Mouse (Mus musculus) skeletal muscle tissue, adult 2 months (tissue): ENCODE data around the gene Nasp.
A peak's percentile ranks its signal among the peaks of the same experiment; 100 is the strongest.

Experiments
- DNase-seq: peaks from one replicate; pipeline ENCODE4 v3.0.0-alpha.2; 2012; ENCODE audit warnings: low read depth, low spot score

The Nasp gene

DNA sequence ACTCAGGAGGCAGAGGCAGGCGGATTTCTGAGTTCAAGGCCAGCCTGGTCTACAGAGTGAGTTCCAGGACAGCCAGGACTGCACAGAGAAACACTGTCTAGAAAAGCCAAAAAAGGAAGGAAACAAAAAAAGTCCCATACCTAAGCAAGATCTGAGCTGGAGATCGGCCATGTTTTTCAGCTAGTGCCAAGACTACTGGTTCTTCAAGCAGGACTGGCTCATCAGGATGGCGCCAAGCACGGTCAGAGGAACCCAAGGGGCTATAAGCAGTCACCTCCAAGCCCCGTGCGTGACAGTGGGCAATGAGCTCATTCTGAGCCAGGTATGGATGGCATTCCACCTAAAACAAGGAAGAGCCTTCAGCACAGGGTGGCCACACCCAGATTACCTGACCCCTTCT lies 11.1 kb upstream of the Nasp start:
- DNase-seq = no peak

DNA sequence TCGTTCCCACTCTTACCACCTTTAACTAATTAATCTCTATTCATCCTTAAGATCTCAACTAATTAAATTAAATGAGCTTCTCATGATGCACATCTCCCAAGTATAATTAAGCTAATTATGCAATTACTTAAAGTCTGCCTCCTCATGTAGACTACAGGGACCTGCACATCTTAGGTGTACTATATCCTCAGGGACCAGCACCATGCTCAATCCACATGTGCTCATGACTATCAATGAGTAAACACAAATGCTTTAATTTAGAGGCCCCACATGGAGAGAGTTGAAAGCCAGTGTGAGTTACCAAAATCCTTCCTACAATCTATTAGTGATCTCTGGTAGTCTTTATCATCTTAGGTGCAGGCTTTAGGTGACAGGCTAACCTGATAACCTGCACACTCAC lies 7.5 kb upstream of the Nasp start:
- DNase-seq = no peak

DNA sequence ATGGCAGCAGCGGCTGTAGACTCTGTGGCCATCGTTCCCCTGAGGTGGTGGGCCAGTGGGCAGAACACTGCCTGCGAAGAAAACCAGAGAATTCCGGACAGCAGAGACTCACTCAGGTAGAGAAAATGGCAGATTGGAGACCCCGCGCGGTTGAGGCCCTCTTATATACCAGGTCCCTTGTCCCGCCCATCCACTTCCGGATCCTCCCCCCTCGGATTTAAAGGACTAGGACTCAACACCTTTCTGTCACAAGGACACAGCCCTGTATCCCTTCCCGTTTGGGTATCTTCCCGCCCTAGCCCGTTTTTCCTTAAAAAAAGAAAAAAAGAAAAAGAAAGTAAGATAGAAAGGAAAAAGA lies 403 bp downstream of the Nasp start:
- DNase-seq = peak; percentile 88

DNA sequence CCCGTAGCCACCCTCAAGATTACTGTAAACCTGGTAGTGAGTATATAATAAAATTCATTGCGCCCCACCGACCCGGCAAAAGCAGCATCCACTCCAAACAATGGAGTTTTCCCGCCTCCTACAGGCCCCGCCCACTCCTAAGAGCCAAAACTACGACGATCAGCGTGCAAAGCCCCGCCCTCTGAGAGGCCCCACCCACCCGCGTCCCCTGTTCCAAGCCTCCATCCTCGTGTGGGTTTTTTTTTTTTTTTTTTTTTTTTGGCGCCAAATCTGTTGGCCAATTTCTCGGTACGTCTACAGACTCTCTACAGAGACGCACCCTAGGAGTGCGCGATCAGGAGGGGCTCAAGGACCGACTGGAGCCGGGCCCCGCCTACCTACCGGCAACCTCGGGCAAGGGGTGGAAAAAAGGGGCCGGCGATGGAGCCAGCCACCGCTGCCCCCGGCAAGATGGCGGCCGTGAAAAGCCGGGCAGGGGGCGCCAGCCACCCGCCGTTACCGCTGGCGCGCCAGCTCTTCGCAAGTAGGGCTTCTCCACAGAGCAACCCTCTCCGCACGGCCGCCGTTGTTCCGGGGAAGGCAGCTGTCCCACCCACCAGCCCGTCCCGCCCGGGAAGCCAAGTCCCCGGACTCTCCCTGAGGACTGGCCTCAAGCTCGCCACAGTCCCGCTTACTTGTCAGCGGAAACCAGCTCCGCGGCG lies 933 bp downstream of the Nasp start:
- peak; percentile 63 for DNase-seq

DNA sequence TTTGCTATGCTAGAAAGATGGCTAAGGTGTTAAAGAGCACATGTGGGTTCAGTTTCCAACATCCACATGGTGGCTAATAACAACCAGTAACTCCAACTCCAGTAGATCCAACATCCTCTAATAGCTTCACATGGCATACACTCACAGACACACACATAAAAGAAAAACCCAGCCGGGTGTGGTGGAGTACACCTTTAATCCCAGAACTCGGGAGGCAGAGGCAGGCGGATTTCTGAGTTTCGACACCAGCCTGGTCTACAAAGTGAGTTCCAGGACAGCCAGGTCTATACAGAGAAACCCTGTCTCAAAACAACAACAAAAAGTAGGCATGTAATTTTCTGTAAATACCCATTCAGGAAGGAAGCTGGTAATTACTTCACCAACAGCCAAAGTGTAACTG lies 2.9 kb downstream of the Nasp start:
- no peak for DNase-seq

DNA sequence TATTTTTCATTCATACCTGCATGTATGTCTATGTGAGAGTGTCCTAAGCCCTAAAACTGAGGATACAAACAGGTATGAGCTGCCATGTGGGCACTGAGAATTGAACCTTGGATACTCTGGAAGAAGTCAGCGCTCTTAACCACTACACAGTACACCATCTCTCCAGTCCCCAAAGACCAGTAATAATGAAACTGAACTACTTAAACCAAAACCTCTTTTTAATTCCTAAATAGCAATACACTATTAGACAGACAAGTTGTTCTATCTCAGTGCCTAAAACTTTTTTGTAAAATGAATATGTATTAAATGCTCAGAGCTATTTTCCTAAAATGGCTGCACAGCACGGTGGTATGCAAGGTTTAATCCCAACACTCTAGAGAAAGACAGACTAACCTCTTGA lies 12.5 kb downstream of the Nasp start:
- DNase-seq = no peak

DNA sequence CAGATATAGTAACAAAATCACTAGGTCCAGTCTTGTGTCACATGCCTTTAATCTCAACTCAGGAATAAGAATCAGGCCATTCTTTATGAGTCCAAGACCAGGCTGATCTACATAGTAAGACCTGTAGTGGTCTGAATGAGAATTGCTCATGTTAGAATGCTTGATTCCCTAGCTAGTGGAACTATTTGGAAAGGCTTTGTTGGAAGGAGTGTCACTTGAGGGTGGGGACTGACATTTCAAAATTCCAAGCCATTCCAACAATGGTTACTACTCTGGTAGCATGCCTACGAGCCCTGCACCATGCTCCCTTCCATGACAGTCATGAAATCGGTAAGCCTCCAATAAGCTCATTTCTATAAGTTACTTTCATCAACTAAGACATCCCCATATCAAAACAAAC lies 15.1 kb downstream of the Nasp start:
- no peak for DNase-seq

DNA sequence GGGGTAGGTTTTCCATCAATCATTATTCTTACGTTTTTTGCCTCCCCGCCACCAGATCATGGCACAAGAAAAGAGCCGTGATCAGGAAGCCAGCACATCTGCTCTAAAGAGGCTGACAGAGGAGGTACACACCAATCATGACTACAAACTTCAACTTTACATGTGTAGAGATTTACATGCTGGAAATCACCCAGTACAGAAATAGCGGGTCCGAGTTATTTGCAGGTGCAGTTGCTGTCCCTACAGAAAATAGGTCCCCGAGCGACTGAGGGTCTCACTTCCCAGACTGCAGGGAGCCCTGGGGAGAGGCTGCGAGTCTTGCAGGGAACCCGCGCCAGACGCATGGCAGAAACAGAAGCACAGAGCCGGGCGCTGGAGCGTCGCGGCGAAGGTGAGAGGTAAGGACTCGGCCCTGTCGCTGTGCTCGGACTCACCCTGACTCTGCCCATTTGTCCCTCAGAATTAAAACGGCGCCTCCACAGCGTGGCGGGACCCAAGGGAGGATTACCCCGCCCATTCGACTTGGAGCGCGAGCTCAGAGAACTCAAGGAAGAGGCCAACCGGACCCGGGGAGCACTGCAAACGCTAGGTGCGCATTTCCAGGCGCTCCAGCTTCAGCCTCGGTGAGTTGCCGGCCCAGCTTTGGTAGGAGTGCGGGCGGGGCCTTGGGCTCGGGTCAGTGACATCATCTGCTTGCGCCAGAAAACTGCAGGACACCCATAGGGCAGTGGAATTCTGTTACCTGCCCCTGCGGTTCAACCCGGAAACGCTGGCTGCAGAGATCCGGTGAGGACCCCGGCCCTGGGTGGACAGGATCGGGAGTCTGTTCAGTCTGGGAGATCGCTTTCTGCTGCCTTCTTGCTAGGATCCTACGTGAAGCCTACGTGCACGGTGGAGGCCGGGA lies 30.5 kb downstream of the Nasp start:
- peak; percentile 81 for DNase-seq

DNA sequence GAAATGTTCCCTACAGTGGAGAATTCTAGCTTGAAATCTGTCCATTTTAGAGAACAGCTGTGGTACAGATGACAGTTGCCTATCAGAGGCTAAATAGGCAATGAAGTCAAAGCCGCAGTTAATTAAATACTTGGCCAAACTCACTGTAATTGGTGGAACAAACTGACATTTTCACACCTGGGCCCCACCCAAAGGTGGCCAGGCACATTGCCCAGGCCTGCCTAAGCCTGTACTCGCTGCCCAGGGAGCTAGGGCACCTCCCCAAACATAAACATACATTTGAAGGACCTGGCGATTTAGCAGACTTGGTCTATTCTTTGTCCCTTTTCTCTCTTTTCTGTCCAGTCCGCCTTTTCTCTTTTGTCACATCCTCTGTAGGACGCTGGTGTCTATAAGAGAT lies 31.4 kb downstream of the Nasp start, which contains the start of gene Ccdc17:
TSS of gene Ccdc17 (plus strand) at position 276 of the 400 bp plus-strand sequence.
- no peak for DNase-seq

DNA sequence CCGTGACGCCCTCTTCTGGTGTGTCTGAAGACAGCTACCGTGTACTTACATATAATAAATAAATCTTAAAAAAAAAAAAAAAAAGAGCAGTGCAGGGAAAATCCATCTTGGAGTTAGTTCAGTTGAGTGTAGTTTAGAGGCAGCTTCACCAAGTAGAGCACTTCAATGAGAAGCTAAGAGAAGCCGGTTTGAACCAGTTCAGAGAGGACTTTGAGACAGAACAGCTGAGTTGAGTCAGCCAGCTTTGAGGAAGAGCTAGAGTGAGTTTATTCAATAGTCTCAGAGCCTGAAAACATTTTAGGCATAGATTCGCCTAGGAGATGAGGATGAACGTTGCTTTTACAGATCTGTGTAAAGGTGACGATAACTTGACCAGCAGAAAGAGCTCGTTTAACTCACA lies 31.9 kb downstream of the Nasp start:
- no peak for DNase-seq

DNA sequence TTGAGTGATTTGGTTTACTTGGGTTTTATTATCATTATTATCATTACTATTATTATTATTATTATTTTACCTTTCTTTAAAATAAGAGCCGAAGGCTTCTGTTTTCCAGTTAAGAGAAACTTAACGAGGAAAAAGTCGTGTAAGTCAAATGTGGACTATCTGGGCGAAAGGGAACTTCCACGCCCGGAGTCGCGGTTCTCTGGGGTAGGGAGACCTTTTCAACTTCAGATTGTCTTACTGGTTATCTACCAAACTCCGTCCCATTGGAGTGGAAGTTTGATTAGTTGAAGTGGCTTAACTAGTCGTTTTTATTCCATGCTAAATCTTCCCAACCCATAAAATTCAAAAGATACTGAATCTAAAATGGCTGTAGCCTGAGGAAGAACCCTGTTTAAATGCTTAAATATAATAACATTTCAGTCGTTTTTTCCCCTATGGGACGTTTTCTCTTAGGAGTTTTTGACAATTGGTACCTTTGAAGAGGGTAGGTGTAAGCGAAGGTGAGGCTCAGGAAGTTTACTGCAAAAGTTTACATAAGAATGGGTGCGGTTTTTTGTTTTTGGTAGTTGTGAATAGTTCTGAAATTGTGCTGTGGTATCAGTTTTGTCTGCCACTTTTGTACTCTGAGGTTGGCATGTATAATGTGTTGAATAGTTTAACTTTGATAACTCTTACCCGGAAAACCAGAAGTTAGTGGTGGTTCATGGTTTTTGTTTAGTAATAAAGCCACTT lies 69.4 kb downstream of the Nasp start:
- DNase-seq = no peak

DNA sequence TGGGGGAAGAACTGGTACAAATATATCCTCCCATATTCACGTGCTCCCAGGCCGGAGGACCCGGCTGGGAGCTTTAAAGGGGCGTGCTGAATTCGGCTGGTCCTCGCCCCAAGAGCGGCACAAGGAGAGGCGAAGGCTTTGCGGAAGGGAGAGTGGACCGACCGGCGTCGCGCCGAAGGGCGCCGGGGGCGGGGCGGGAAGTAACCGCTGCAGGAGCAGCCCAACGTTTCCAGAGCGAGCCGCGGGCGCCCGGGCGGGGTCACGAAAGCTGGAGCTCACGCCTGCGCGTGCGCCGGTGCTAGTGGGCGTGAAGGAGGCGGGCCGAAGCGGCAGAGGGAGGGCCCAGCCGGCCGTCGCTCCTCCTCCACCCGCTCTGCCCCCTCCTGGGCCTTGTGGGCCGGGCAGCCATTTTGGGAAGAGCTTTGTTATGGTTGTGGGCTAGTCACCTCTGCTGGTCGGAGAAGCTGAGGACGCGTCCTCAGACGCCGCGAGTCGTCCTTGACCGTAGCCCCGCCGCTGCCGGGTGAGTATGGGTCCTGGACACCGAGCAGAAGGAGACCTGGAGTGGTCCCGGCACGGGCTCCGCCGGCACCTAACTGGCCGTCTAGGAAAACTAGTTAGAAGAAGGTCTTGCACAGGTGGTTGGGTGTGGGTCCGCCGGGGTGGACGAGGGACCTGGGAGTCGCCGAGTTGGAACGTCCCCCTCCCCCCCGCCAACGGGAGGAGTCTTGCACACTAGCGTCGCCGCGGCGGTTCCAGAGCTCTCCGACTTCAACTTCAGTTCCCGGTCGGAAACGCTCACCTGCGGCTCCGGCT lies 70.2 kb downstream of the Nasp start, which contains the start of gene Gpbp1l1:
TSS of gene Gpbp1l1 (plus strand) at position 353 of the 816 bp plus-strand sequence.
- DNase-seq = peak; percentile 96

DNA sequence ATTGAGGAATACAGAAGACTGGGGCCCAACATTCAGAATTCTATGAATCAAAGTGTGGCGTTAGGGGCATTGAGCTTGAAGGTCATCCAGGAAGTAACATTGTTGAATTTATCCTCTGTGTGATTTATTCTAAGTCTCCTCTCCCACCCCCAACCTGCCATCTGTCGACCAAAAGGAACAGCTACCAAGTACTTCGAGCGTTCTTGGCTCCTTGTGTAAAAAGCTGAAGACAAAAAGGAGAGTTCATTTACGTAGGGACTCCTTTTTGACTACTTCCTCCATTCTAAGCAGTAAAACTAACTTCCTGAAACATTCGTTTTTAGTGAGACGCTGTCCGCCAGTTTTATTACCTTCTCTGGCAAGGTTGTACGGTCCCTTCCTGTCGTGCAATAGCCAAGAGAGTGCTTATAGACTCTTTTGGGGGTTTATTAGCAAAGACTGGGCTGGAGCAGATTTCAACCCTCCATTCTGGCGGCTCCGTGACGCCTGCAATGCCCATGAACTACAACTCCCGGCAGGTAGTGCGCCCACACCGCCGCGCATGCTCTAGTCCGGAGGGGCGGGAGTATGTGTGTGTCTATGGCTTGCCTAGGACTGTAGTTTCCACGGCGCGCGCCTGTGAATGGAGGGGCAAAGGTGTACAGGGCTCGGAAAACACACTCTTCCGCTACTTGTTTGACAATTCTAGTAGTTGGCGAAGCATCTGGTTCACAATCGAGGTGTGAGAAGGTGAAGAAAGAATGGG lies 71.0 kb downstream of the Nasp start:
- DNase-seq = peak; percentile 87

DNA sequence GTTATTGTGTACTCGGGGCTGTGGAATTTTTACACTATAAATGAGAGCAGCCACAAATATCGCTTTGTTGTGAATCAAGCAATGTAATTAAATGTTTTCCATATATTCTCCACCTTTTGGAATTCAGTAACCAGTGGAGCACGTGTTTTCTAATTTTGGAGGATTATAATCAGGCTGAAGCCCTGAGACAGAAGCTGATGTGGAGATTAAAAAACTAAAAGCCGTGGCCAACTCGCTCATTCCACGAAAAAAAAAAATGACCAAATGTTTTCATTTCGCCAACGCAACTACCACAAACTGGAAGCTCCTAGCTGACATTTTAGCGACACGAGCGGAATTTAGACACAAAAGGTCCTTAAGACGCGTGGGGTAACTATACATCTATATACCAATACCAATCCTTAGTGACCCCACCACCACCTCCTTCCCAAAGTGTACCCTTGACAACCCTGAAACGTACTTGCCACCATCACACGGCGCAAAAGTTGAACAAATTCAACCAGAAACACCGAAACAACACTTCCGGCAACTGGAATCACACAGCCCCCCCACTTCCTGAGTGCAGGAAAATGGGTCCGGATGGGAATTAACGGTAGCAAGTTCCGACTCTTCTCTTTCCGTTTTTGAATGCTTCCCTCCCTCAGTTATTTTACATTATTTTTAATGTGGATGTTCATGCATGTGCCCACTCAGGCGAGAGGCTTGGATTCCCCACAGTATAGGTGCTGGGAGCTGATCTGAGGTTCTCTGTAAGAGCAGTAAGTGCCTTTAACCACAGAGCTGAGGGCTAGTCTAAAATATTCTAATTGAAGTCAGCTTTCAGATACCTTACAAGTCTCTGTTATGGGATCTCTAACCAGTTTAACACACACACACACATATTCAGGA lies 72.1 kb downstream of the Nasp start, which contains the start of gene Tmem69:
TSS of gene Tmem69 (minus strand) at position 524 of the 888 bp plus-strand sequence.
- DNase-seq = peak; percentile 36

DNA sequence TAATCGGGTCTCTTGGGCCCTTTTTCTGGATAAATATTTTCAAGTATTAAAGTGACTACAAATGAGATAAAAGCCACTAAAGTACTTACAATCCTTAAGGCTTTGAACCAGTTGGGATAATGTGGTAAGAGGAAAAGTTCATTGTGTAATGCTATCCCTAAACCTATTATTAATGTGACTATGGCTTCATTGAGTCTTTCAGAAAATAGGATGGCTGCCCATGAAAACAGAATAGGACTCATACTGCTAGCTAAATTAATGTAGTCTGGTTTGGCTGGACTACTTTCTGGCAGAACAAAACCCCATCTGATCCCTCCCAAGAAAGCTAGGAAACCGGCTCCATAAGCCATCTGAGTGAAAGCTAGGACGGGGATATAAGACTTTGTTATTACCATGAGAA lies 74.7 kb downstream of the Nasp start:
- DNase-seq = no peak
